Mouse (Mus musculus): ENCODE data around the gene Atad5.

- TF ChIP-seq POLR2A (IDR thresholded peaks at IDR 0.05; ENCODE audit: borderline replicate concordance, extremely low read depth, insufficient read depth, insufficient read length, poor library complexity, severe bottlenecking) (no peak), CTCF (IDR thresholded peaks at IDR 0.05; ENCODE audit: borderline replicate concordance, extremely low read depth, insufficient read depth, insufficient read length) (no peak)
Measured at GRCm38 (mm10) chr11:80159018-80159417, 69.8 kb downstream of the Atad5 start.
